Mouse (Mus musculus) liver, postnatal 0 days (tissue): Measurements from ENCODE around the gene Klhl12.

ENCODE experiments used
- CTCF ChIP-seq: sonication (generic); IDR thresholded peaks from 2 replicates; pipeline ENCODE4 v1.5.1; 2016; ENCODE audit warnings: antibody characterized with exemption, low read depth
- EP300 ChIP-seq: IDR thresholded peaks from 2 replicates; pipeline ENCODE4 v1.6.1; 2016; ENCODE audit warnings: antibody characterized with exemption, low read depth, mild to moderate bottlenecking

DNA sequence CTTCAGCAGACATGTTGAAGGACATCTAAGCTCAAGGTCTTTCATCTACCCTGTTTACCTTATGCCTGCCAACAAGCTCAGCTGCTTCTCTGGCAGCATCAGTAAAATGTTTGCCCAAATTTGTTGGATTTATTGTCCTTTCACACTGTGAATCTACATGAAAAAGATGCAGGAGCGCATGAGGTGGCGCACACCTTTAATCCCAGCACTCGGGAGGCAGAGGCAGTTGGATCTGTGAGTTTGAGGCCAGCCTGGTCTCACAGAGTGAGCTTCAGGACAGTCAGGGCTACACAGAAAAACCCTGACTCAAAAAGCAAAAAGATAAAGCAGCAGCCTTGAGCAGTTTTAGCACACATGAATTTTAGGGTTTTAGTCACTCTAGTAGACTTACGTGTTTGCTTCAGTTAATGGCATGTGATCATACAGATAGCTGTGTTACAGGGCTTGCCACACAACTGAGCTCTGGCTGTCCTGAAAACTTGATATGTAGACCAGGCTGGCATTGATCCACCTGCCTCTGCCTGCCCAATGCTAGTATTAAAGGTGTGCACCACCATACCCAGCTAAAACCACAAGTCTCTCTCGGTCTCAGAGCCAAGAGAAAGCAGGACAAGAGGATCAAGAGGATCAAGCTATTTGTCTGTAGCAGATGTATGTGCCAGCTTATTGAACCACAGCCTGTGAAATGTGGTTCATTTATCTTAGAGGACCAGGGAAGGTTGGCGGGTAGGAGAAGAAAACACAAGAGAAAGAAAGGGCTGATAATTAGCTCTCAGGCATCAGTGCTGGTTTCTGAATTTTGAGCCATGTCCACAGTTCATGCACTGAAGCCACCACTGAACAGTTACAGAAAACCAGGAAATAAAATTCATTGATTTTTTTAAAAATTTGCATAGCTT is 35.8 kb downstream of the Klhl12 start:
- peak; percentile 64 for TF ChIP-seq EP300
- TF ChIP-seq CTCF = no peak
